Mouse (Mus musculus) lung, postnatal 4 days (tissue): ENCODE measurements at regions not wholly inside any gene's neighbourhood (a gene's known extent, or its start where the extent isn't known, plus 50 kb on each side); places are given as distances from the start of the nearest gene placed in this dataset.

Source experiments
- DNase-seq, 2 experiments: peaks; one replicate each; pipeline ENCODE4 v3.0.0; 2021

- DNase-seq = no peak
Measured at GRCm38 (mm10) chr1:19973364-19973763, 644.5 kb downstream of the Pkhd1 start.

- no peak for DNase-seq
Measured at GRCm38 (mm10) chr1:19973981-19974380, 643.9 kb downstream of the Pkhd1 start.

GRCm38 (mm10) chr1:19975436-19975835 lies 642.4 kb downstream of the Pkhd1 start:
- DNase-seq = no peak

DNA sequence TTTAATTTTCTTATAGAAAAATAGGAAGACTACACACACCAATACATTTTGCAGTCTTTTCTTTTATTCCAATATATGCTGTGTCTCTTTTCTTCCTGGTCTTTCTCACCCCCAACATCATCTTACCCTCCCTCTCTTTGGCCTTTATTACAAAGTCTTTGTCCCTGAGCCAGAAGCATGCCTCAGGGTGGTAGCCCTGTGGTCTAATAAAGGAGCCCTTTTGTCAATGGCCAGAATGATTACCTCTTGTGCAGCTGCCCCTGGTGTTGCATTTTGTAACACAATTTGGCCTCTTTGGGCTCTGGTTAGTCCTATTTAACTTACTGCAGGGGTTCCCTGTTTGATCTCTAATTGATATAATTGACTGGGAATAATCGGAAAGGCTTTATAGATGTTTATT lies 636.7 kb downstream of the Pkhd1 start:
- no peak for DNase-seq

GRCm38 (mm10) chr1:19982791-19983190 lies 635.1 kb downstream of the Pkhd1 start:
- DNase-seq = no peak

DNA sequence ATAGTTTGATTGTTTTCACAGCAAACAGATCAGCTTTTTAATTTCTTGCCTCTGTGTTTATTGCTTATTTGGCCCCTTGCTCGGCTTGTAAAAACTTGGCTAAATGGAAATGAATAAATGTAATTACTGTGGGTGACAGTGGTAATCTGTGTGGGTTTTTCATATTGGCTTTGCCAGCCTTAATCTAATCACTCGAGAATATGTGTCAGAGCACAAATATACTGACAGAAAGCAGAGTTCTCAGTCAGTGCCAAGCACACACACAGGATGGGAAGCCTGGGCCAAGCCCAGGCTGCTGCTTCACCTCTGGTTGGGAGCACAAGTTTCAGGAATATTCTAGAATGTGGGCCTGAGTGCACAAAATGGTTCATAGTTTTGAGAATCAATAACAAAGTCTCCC lies 634.4 kb downstream of the Pkhd1 start:
- no peak for DNase-seq

GRCm38 (mm10) chr1:19989921-19990320 lies 627.9 kb downstream of the Pkhd1 start:
- DNase-seq = no peak
